Mouse (Mus musculus) CH12.LX (cell line): Measurements from ENCODE around the gene Tekt5. TPM values are rescaled to one million over a fixed set of nuclear protein-coding genes. Genes with fewer than 3 reads are reported as not detected.

Experiments
- DNase-seq: peaks from one replicate; pipeline ENCODE4 v3.0.0-alpha.2; 2013; ENCODE audit errors: extremely low read depth
- H3K27ac ChIP-seq: 2 replicates; pipeline ENCODE4 v1.5.1; 2012; ENCODE audit warnings: low read depth, mild to moderate bottlenecking, control low read depth, moderate library complexity; ENCODE audit not compliant: insufficient read depth
- H3K27me3 ChIP-seq: replicated peaks from 2 replicates; pipeline ENCODE3; 2012; ENCODE audit warnings: inconsistent platforms
- H3K36me3 ChIP-seq, 2 experiments: replicated peaks in 1 of 2; 2 replicates each; pipeline versions ENCODE3 to v1.6.1; 2012; ENCODE audit warnings: inconsistent platforms in 1 of 2, low read length in 1 of 2, mild to moderate bottlenecking in 1 of 2, mixed read lengths in 1 of 2, moderate library complexity in 1 of 2; ENCODE audit not compliant: control insufficient read depth in 1 of 2, insufficient read depth in 1 of 2
- H3K4me1 ChIP-seq, 2 experiments: 2 replicates each; pipeline ENCODE4 v1.6.1; 2012; ENCODE audit warnings: inconsistent platforms in 1 of 2, moderate library complexity in 1 of 2; ENCODE audit not compliant: insufficient read depth in 2 of 2, control insufficient read depth in 1 of 2
- H3K4me2 ChIP-seq: 2 replicates; pipeline ENCODE4 v1.6.1; 2012; ENCODE audit warnings: low read depth, mild to moderate bottlenecking, control low read depth; ENCODE audit not compliant: poor library complexity, insufficient read depth, severe bottlenecking
- H3K4me3 ChIP-seq, 3 experiments: fragments of 150-350 bp in 1 of 3; sonication (generic) in 1 of 3; replicated peaks in 1 of 3; 2 replicates each; pipeline versions ENCODE3 to v1.5.1; 2011 to 2012; ENCODE audit warnings: low read depth in 2 of 3, low read length in 2 of 3, mild to moderate bottlenecking in 2 of 3, moderate library complexity in 2 of 3, control low read depth in 1 of 3, improper control_type of control experiment in 1 of 3, inconsistent platforms in 1 of 3, mixed read lengths in 1 of 3; ENCODE audit not compliant: poor library complexity in 1 of 3
- H3K79me2 ChIP-seq: replicated peaks from 2 replicates; pipeline ENCODE4 v1.6.1; 2012; ENCODE audit warnings: mild to moderate bottlenecking, moderate library complexity; ENCODE audit not compliant: control insufficient read depth, poor library complexity, insufficient read depth, severe bottlenecking; ENCODE audit errors: extremely low read depth
- H3K9ac ChIP-seq: 2 replicates; pipeline ENCODE4 v1.6.1; 2012; ENCODE audit warnings: low read depth, mild to moderate bottlenecking, control low read depth, moderate library complexity; ENCODE audit not compliant: insufficient read depth
- H3K9me3 ChIP-seq: replicated peaks from 2 replicates; pipeline ENCODE3; 2012; ENCODE audit warnings: low read length, inconsistent platforms, mixed read lengths
- BHLHE40 ChIP-seq: IDR thresholded peaks from 2 replicates; pipeline ENCODE4 v1.6.1; 2011; ENCODE audit warnings: mild to moderate bottlenecking, low read depth, low read length, improper control_type of control experiment
- CHD1 ChIP-seq: IDR thresholded peaks from 2 replicates; pipeline ENCODE4 v1.6.1; 2012; ENCODE audit warnings: low read depth, low read length, improper control_type of control experiment, inconsistent platforms
- CHD2 ChIP-seq: IDR thresholded peaks from 2 replicates; pipeline ENCODE4 v1.6.1; 2011; ENCODE audit warnings: low read length, improper control_type of control experiment
- CTCF ChIP-seq, 2 experiments: IDR thresholded peaks in 1 of 2; conservative IDR thresholded peaks in 1 of 2; 2 replicates each; pipeline ENCODE4 v1.5.1; 2011 to 2012; ENCODE audit warnings: low read depth in 2 of 2, low read length in 2 of 2, improper control_type of control experiment in 1 of 2, inconsistent platforms in 1 of 2, mild to moderate bottlenecking in 1 of 2, moderate library complexity in 1 of 2
- E2F4 ChIP-seq: IDR thresholded peaks from 2 replicates; pipeline ENCODE4 v1.6.1; 2011; ENCODE audit warnings: low read depth, low read length, improper control_type of control experiment; ENCODE audit not compliant: insufficient replicate concordance
- ELF1 ChIP-seq: IDR thresholded peaks from 2 replicates; pipeline ENCODE4 v1.6.1; 2014; ENCODE audit warnings: low read depth, mild to moderate bottlenecking, inconsistent platforms, low read length, improper control_type of control experiment
- EP300 ChIP-seq: IDR thresholded peaks from 2 replicates; pipeline ENCODE4 v1.6.1; 2011; ENCODE audit warnings: low read length, improper control_type of control experiment
- ETS1 ChIP-seq: conservative IDR thresholded peaks from 2 replicates; pipeline ENCODE4 v1.6.1; 2012; ENCODE audit warnings: low read depth, mild to moderate bottlenecking, inconsistent platforms, low read length, improper control_type of control experiment, moderate library complexity
- GABPA ChIP-seq: IDR thresholded peaks from 2 replicates; pipeline ENCODE4 v1.6.1; 2012; ENCODE audit warnings: low read depth, low read length, improper control_type of control experiment, inconsistent platforms; ENCODE audit not compliant: insufficient replicate concordance
- HCFC1 ChIP-seq: IDR thresholded peaks from 2 replicates; pipeline ENCODE4 v1.6.1; 2012; ENCODE audit warnings: low read depth, mild to moderate bottlenecking, inconsistent platforms, low read length, improper control_type of control experiment
- JUN ChIP-seq: IDR thresholded peaks from 2 replicates; pipeline ENCODE4 v1.6.1; 2011; ENCODE audit warnings: low read depth, mild to moderate bottlenecking, low read length, improper control_type of control experiment, moderate library complexity; ENCODE audit not compliant: insufficient read depth
- JUND ChIP-seq: conservative IDR thresholded peaks from 2 replicates; pipeline ENCODE4 v1.6.1; 2011; ENCODE audit warnings: low read depth, low read length, improper control_type of control experiment
- KAT2A ChIP-seq: IDR thresholded peaks from 2 replicates; pipeline ENCODE4 v1.6.1; 2012; ENCODE audit warnings: low read length, improper control_type of control experiment, inconsistent platforms; ENCODE audit not compliant: insufficient replicate concordance
- MAFK ChIP-seq: IDR thresholded peaks from 2 replicates; pipeline ENCODE4 v1.6.1; 2011; ENCODE audit warnings: low read length, improper control_type of control experiment; ENCODE audit not compliant: insufficient replicate concordance
- MAX ChIP-seq: IDR thresholded peaks from 2 replicates; pipeline ENCODE4 v1.6.1; 2011; ENCODE audit warnings: low read length, improper control_type of control experiment
- MAZ ChIP-seq: IDR thresholded peaks from 2 replicates; pipeline ENCODE4 v1.6.1; 2012; ENCODE audit warnings: low read depth, mild to moderate bottlenecking, inconsistent platforms, low read length, improper control_type of control experiment, moderate library complexity
- MEF2A ChIP-seq: IDR thresholded peaks from 2 replicates; pipeline ENCODE4 v1.6.1; 2014; ENCODE audit warnings: low read depth, mild to moderate bottlenecking, inconsistent platforms, low read length, improper control_type of control experiment, borderline replicate concordance
- MXI1 ChIP-seq: IDR thresholded peaks from 2 replicates; pipeline ENCODE4 v1.6.1; 2011; ENCODE audit warnings: mild to moderate bottlenecking, low read depth, low read length, improper control_type of control experiment
- MYC ChIP-seq: IDR thresholded peaks from 2 replicates; pipeline ENCODE4 v1.6.1; 2011; ENCODE audit warnings: low read depth, mild to moderate bottlenecking, improper control_type of control experiment, low read length
- NELFE ChIP-seq: IDR thresholded peaks from 2 replicates; pipeline ENCODE4 v1.6.1; 2011; ENCODE audit warnings: low read depth, low read length, improper control_type of control experiment
- TBP ChIP-seq: conservative IDR thresholded peaks from 2 replicates; pipeline ENCODE4 v1.6.1; 2011; ENCODE audit warnings: low read depth, low read length, improper control_type of control experiment
- TCF12 ChIP-seq: IDR thresholded peaks from 2 replicates; pipeline ENCODE4 v1.6.1; 2014; ENCODE audit warnings: low read depth, mild to moderate bottlenecking, inconsistent platforms, low read length, improper control_type of control experiment
- UBTF ChIP-seq: IDR thresholded peaks from 2 replicates; pipeline ENCODE4 v1.6.1; 2012; ENCODE audit warnings: low read depth, mild to moderate bottlenecking, inconsistent platforms, low read length, improper control_type of control experiment, moderate library complexity
- USF1 ChIP-seq: IDR thresholded peaks from 2 replicates; pipeline ENCODE4 v1.6.1; 2014; ENCODE audit warnings: low read depth, mild to moderate bottlenecking, inconsistent platforms, low read length, improper control_type of control experiment
- USF2 ChIP-seq: conservative IDR thresholded peaks from 2 replicates; pipeline ENCODE4 v1.6.1; 2011; ENCODE audit warnings: low read depth, low read length, improper control_type of control experiment
- ZC3H11A ChIP-seq: IDR thresholded peaks from 2 replicates; pipeline ENCODE4 v1.6.1; 2012; ENCODE audit warnings: low read depth, mild to moderate bottlenecking, inconsistent platforms, low read length, improper control_type of control experiment
- ZMIZ1 ChIP-seq: IDR thresholded peaks from 2 replicates; pipeline ENCODE4 v1.6.1; 2012; ENCODE audit warnings: low read depth, mild to moderate bottlenecking, inconsistent platforms, low read length, improper control_type of control experiment
- ZNF384 ChIP-seq: IDR thresholded peaks from 2 replicates; pipeline ENCODE4 v1.6.1; 2012; ENCODE audit warnings: low read depth, low read length, improper control_type of control experiment, inconsistent platforms
- dilution Hi-C: fragments of 300-500 bp; cut with MboI; formaldehyde crosslinking; loops from 2 replicates; pipeline ENCODE4 v1.14.3; 2020; ENCODE audit warnings: low sequenced_read_pairs; ENCODE audit not compliant: extremely low pct_unique_long_range_greater_than_20kb, extremely low pct_ligation_motif_present
- in situ Hi-C: fragments of 300-500 bp; cut with MboI; formaldehyde crosslinking; loops from 3 replicates; pipeline ENCODE4 v1.14.3; 2019; ENCODE audit warnings: low sequenced_read_pairs, low pct_ligation_motif_present, low pct_unique_long_range_greater_than_20kb, mixed read lengths
- polyA plus RNA-seq: library from polyadenylated mRNA; unstranded; fragments of >175 nt; gene quantifications from 2 replicates; pipeline ENCODE4 v1.2.1, GENCODE M21; 2012; ENCODE audit warnings: low read depth; ENCODE audit not compliant: insufficient read length
- total RNA-seq, 2 experiments: library from RNA; depleted of rRNA; stranded (reverse); fragments of 300-350 nt in 1 of 2; fragments of >200 nt in 1 of 2; gene quantifications; 2 replicates each; pipeline ENCODE4 v1.2.3; 2012 to 2014

Tekt5 gene
- total and polyA plus RNA-seq, 3 experiments: 0.17 TPM; not detected in 2

DNA sequence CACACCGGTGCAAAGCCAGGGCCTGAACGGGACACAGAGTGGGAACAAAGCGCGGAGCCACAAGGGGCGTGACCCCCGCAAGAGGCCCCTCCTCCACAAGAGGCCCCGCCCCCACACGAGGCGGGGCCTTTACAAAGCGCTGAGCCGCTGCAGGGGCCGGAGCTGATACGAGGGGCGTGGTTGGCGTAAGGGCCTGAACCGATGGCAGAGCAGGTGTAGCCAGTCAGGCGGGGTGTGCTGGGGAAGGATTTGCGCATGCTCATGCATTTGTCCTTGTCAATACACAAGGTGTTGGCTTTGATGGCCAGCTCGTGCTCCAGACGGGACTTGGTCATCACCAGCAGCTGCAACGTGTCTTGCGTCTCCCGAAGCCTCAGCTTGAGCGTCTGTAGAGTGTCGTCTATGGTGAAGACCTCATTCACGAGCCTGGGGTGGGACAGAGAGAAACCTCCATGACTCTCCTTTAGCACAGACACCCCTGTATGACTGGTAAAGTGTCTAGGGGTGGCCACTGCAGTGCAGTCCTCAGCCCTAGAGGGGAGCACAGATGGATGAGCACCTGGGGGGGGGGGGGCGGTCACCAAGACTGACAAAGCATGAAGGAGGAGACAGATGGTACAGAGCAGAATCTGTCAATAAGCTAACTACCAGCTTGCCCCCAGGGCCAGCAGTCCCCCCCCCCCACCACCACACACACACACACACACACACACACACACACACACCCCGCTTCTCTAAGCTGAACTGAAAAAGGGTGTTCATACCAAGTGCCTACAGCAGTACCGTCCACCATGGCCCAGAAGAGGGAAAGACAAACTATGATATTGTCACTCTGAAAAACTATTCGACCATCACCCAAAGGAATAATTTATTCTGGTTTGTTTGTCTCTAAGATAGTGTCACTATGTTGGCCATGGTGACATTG, 37.0 kb downstream of the Tekt5 start:
- Histone ChIP-seq H3K4me3 (no peak overlapping the region), H3K79me2 (no peaks in the 10 kb centered on the region), H3K36me3 (no peaks in the 10 kb centered on the region), H3K4me2 (no peak overlapping the region), H3K9me3 (no peaks in the 10 kb centered on the region), H3K9ac (no peak overlapping the region), H3K27me3 (no peaks in the 10 kb centered on the region), H3K27ac (no peak overlapping the region), H3K4me1 (peaks cover 0 to 4% of the 10 kb centered on the region in 2 experiments; a peak in 2 of 4 replicates)
- dilution Hi-C loops: no loop called here
- in situ Hi-C loops: no loop called here
- TF ChIP-seq ZNF384 (no peak), MYC (no peak), GABPA (no peak), JUND (no peak), BHLHE40 (no peak), ELF1 (no peak), EP300 (no peak), MAFK (no peak), KAT2A (no peak), CHD1 (no peak), MEF2A (no peak), E2F4 (no peak), CHD2 (no peak), MXI1 (no peak), TCF12 (no peak), TBP (no peak), HCFC1 (no peak), USF1 (no peak), MAZ (no peak), NELFE (no peak)
- no peak for DNase-seq

GRCm38 (mm10) chr16:10355004-10355403, 40.3 kb downstream of the Tekt5 start:
- Histone ChIP-seq H3K4me2 (no peak overlapping the region), H3K27ac (no peak overlapping the region), H3K36me3 (no peaks in the 10 kb centered on the region), H3K4me3 (no peak overlapping the region), H3K4me1 (peaks cover 0 to 4% of the 10 kb centered on the region in 2 experiments; a peak in 2 of 4 replicates), H3K27me3 (no peaks in the 10 kb centered on the region), H3K9me3 (no peaks in the 10 kb centered on the region), H3K9ac (no peak overlapping the region), H3K79me2 (no peaks in the 10 kb centered on the region)
- TF ChIP-seq MYC (no peak), JUN (no peak), ZMIZ1 (no peak), NELFE (no peak), JUND (no peak), CTCF (conservative IDR thresholded peaks at IDR 0.05 in 1 of 2, IDR thresholded peaks at IDR 0.05 in 1 of 2; ENCODE audit: low read depth in 2 of 2, low read length in 2 of 2) (no peak), USF1 (no peak), ZC3H11A (no peak), UBTF (no peak), USF2 (no peak), MXI1 (no peak), CHD1 (no peak), ETS1 (no peak), MAX (no peak), GABPA (no peak), MAFK (no peak), TCF12 (no peak), MEF2A (no peak), E2F4 (no peak)
- dilution Hi-C loops: no loop called here
- DNase-seq: no peak
- in situ Hi-C loops: no loop called here
